Mouse (Mus musculus) G1E (cell line): ENCODE results near the gene Olfr1311.

ENCODE experiments used
- CTCF ChIP-seq: IDR thresholded peaks from 2 replicates; pipeline ENCODE4 v1.5.1; 2012; ENCODE audit warnings: low read depth, low read length, inconsistent platforms, mixed read lengths
- POLR2AphosphoS5 ChIP-seq: IDR thresholded peaks from 2 replicates; pipeline ENCODE4 v1.6.1; 2012; ENCODE audit warnings: low read depth, low read length, inconsistent platforms; ENCODE audit not compliant: insufficient replicate concordance
- TAL1 ChIP-seq: conservative IDR thresholded peaks from 2 replicates; pipeline ENCODE4 v1.6.1; 2012; ENCODE audit warnings: low read depth, low read length, inconsistent platforms, mixed read lengths

- TF ChIP-seq CTCF, result no peak
- no peak for TF ChIP-seq TAL1
- TF ChIP-seq POLR2AphosphoS5, result no peak
These were observed 11.6 kb downstream of the Olfr1311 start, which contains the start of gene Olfr1310 for GRCm38 (mm10) chr2:112012608-112013007.
